Mouse (Mus musculus): ENCODE results near the gene Tmprss9.

DNA sequence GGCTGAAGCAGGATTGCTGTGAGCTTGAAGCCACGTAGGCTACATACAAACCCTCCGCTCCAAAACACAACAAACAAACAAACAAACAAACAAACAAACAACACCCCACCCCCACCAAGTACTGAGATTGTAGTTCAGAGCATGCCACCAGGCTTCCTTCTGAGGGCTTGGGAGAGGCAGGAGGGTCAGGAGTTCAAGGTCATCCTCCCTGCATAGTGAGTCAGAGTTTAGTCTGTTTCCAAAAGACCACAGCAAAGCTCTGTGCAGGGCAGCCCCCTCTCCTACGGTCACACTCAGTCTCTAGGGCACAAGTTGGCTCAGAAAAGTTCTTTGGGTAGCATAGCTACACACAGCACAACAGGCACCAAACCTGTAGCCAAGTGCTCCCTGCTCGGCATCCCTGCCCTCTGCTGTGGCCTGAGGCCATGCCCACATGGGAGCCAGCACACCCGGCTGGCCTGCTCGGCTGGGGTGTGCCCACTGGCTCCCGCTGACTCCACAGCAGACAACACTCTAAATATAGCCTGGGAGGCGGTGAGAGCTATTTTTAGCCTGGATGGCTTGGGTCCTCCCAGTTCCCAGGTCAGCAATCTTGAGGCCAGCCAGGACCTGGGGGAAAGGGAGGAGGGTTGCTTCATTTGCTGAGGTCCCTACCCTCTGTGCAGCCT is 68.8 kb downstream of the Tmprss9 start:
- no peak for TF ChIP-seq POLR2A (IDR thresholded peaks at IDR 0.05; ENCODE audit: borderline replicate concordance, low read depth, low read length)
- no peak for TF ChIP-seq CTCF (IDR thresholded peaks at IDR 0.05; ENCODE audit: low read depth, low read length)
